Mouse (Mus musculus) fat pad, adult 2 months (tissue): ENCODE measurements at regions not wholly inside any gene's neighbourhood (a gene's known extent, or its start where the extent isn't known, plus 50 kb on each side); places are given as distances from the start of the nearest gene placed in this dataset.

Experiments
- DNase-seq: peaks from one replicate; pipeline ENCODE4 v3.0.0-alpha.2; 2011; ENCODE audit warnings: low read depth, low spot score; ENCODE audit errors: extremely low read depth

- DNase-seq: no peak
Measured at GRCm38 (mm10) chr9:68462755-68463154, 190.8 kb upstream of the Rora start.

- DNase-seq: no peak
Measured at GRCm38 (mm10) chr9:68463637-68464304, 189.8 kb upstream of the Rora start.

GRCm38 (mm10) chr9:68466671-68467070 is 186.9 kb upstream of the Rora start:
- no peak for DNase-seq

- DNase-seq: no peak
Measured at GRCm38 (mm10) chr9:68476391-68476790, 177.2 kb upstream of the Rora start.

- no peak for DNase-seq
Measured at GRCm38 (mm10) chr9:68477466-68477865, 176.1 kb upstream of the Rora start.

GRCm38 (mm10) chr9:68486646-68487045 is 166.9 kb upstream of the Rora start:
- DNase-seq: no peak

- DNase-seq: no peak
Measured at GRCm38 (mm10) chr9:68491151-68491550, 162.4 kb upstream of the Rora start.

- DNase-seq: no peak
Measured at GRCm38 (mm10) chr9:68521218-68521617, 132.4 kb upstream of the Rora start.

GRCm38 (mm10) chr9:68561767-68562552 is 91.6 kb upstream of the Rora start:
- DNase-seq: no peak

- no peak for DNase-seq
Measured at GRCm38 (mm10) chr9:68563206-68563605, 90.4 kb upstream of the Rora start.

GRCm38 (mm10) chr9:68585751-68586150 is 67.8 kb upstream of the Rora start:
- no peak for DNase-seq

GRCm38 (mm10) chr9:68591023-68591422 is 62.6 kb upstream of the Rora start:
- no peak for DNase-seq

- no peak for DNase-seq
Measured at GRCm38 (mm10) chr9:68592976-68593375, 60.6 kb upstream of the Rora start.

GRCm38 (mm10) chr9:68594586-68594985 is 59.0 kb upstream of the Rora start:
- DNase-seq: no peak
